Mouse (Mus musculus): Measurements from ENCODE around the gene Hras. TPM values are rescaled to one million over a fixed set of nuclear protein-coding genes. Genes with fewer than 3 reads are reported as not detected.
A peak's percentile ranks its signal among the peaks of the same experiment; 100 is the strongest.

The Hras gene
- polyA plus RNA-seq, 1 experiment from 2014 or later = 84.2 TPM

GRCm38 (mm10) chr7:141219558-141220099 lies 25.8 kb upstream of the Hras start:
- Histone ChIP-seq H3K27me3 (ENCODE audit: low read depth, poor library complexity, severe bottlenecking) (no peaks in the 10 kb centered on the region), H3K4me3 (peak overlapping the region; percentile 12; the same call in 1 of the 2 replicates), H3K27ac (replicated peaks) (no peak overlapping the region; the same call in 1 of the 2 replicates), H3K36me3 (peaks cover 37% of the 10 kb centered on the region), H3K4me1 (peaks cover 67% of the 10 kb centered on the region), H3K9me3 (replicated peaks) (no peaks in the 10 kb centered on the region)
- WGBS = 100% methylated on average over 1 of the region's 1 CpGs
- DNase-seq (ENCODE audit: low spot score) = no peak

GRCm38 (mm10) chr7:141218557-141219133 lies 24.8 kb upstream of the Hras start:
- H3K27ac ChIP-seq (replicated peaks) = no peak overlapping the region
- no peaks in the 10 kb centered on the region for H3K27me3 ChIP-seq (ENCODE audit: low read depth, poor library complexity, severe bottlenecking)
- peaks cover 37% of the 10 kb centered on the region for H3K36me3 ChIP-seq
- H3K4me3 ChIP-seq = 0 out of 2 replicates have a peak overlapping the region, but pooled peaks have one; percentile 9
- peaks cover 77% of the 10 kb centered on the region for H3K4me1 ChIP-seq
- WGBS = 90% methylated on average over 5 of the region's 5 CpGs
- no peak for DNase-seq (ENCODE audit: low spot score)
- no peaks in the 10 kb centered on the region for H3K9me3 ChIP-seq (replicated peaks)

GRCm38 (mm10) chr7:141218141-141218540 lies 24.3 kb upstream of the Hras start:
- peaks cover 37% of the 10 kb centered on the region for H3K36me3 ChIP-seq
- H3K27ac ChIP-seq (replicated peaks) = 0 out of 2 replicates have a peak overlapping the region, but pooled peaks have one; percentile 97
- no peaks in the 10 kb centered on the region for H3K27me3 ChIP-seq (ENCODE audit: low read depth, poor library complexity, severe bottlenecking)
- peaks cover 77% of the 10 kb centered on the region for H3K4me1 ChIP-seq
- H3K4me3 ChIP-seq = peak overlapping the region; percentile 9; the same call in 1 of the 2 replicates
- WGBS = 83% methylated on average over 3 of the region's 3 CpGs
- no peaks in the 10 kb centered on the region for H3K9me3 ChIP-seq (replicated peaks)
- DNase-seq (ENCODE audit: low spot score) = no peak

GRCm38 (mm10) chr7:141217343-141218013 lies 23.7 kb upstream of the Hras start:
- Histone ChIP-seq H3K4me1 (peaks cover 80% of the 10 kb centered on the region), H3K36me3 (peaks cover 37% of the 10 kb centered on the region), H3K27me3 (ENCODE audit: low read depth, poor library complexity, severe bottlenecking) (no peaks in the 10 kb centered on the region), H3K27ac (replicated peaks) (0 out of 2 replicates have a peak overlapping the region, but pooled peaks have one; percentile 97), H3K9me3 (replicated peaks) (no peaks in the 10 kb centered on the region), H3K4me3 (peak overlapping the region; percentile 81)
- WGBS = 90% methylated on average over 17 of the region's 17 CpGs
- DNase-seq (ENCODE audit: low spot score) = no peak

GRCm38 (mm10) chr7:141216894-141217293 lies 23.1 kb upstream of the Hras start:
- H3K9me3 ChIP-seq (replicated peaks) = no peaks in the 10 kb centered on the region
- peaks cover 77% of the 10 kb centered on the region for H3K4me1 ChIP-seq
- H3K36me3 ChIP-seq = peaks cover 37% of the 10 kb centered on the region
- peak overlapping the region; percentile 97 for H3K27ac ChIP-seq (replicated peaks)
- no peak for DNase-seq (ENCODE audit: low spot score)
- peak overlapping the region; percentile 81 for H3K4me3 ChIP-seq
- 91% methylated on average over 11 of the region's 11 CpGs for WGBS
- no peaks in the 10 kb centered on the region for H3K27me3 ChIP-seq (ENCODE audit: low read depth, poor library complexity, severe bottlenecking)

DNA sequence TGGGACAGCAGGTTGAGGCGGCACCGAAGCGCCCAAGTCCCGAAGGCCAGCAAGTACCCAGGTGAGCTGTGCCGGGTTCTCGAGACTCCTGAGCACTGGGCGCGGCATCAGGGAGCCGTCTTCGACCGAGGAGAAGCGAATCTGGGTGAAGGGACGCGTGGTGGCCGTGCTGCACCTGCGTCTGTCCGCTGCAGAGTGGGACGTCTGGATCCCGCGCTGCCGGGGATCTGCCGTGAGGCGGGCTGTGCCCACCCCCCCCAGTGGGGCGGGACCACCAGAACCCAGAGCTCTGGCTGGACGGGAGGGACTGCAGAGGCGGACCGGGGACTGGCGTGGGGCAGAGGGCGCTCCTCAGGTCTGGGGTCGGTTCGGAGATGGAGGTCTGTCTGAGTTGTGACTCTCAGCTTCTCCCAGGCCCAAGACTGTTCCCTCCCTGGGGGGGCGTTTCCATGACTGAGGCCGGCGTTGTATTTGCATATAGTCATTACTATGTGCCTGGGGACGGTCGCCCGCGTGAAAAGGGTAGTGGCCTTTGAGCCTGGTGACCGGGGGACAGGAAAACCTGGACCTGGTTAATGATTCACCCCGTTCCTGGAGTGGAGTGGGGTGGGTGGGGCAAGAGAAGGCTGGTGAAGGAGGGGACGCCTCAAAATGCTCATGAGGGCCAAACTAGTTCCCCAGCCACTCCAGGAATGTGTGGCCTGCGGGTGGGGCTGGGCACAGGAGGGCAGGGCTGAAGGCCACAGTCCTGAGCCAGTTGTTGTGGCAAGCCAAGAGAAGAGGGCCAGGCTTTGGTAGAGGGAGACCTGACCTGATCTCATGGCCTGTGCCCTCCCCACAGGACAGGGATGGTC lies 22.3 kb upstream of the Hras start:
- H3K36me3 ChIP-seq = peaks cover 37% of the 10 kb centered on the region
- peaks cover 73% of the 10 kb centered on the region for H3K4me1 ChIP-seq
- H3K27me3 ChIP-seq (ENCODE audit: low read depth, poor library complexity, severe bottlenecking) = no peaks in the 10 kb centered on the region
- H3K4me3 ChIP-seq = peak overlapping the region; percentile 81
- WGBS = under 1% methylated on average over 42 of the region's 42 CpGs
- DNase-seq (ENCODE audit: low spot score) = no peak
- H3K27ac ChIP-seq (replicated peaks) = peak overlapping the region; percentile 97
- H3K9me3 ChIP-seq (replicated peaks) = no peaks in the 10 kb centered on the region

GRCm38 (mm10) chr7:141215101-141215879 lies 21.5 kb upstream of the Hras start, which contains the start of gene Rassf7:
Gene Rassf7 (plus strand): TSS chr7:141215860.
- Histone ChIP-seq H3K9me3 (replicated peaks) (no peaks in the 10 kb centered on the region), H3K4me1 (peaks cover 73% of the 10 kb centered on the region), H3K27me3 (ENCODE audit: low read depth, poor library complexity, severe bottlenecking) (no peaks in the 10 kb centered on the region), H3K36me3 (peaks cover 34% of the 10 kb centered on the region), H3K27ac (replicated peaks) (peak within 1 kb of the TSS; percentile 97), H3K4me3 (peak within 1 kb of the TSS; percentile 81)
- under 1% methylated on average over 41 of the region's 41 CpGs for WGBS
- DNase-seq (ENCODE audit: low spot score) = peak; percentile 97

GRCm38 (mm10) chr7:141214310-141214709 lies 20.5 kb upstream of the Hras start:
- Histone ChIP-seq H3K36me3 (peaks cover 25% of the 10 kb centered on the region), H3K27me3 (ENCODE audit: low read depth, poor library complexity, severe bottlenecking) (no peaks in the 10 kb centered on the region), H3K27ac (replicated peaks) (peak overlapping the region; percentile 97), H3K9me3 (replicated peaks) (no peaks in the 10 kb centered on the region), H3K4me3 (peak overlapping the region; percentile 81), H3K4me1 (peaks cover 63% of the 10 kb centered on the region)
- DNase-seq (ENCODE audit: low spot score) = no peak
- 79% methylated on average over 3 of the region's 3 CpGs for WGBS

- Histone ChIP-seq H3K27ac (replicated peaks) (peak within 1 kb of the TSS; percentile 97), H3K4me1 (peaks cover 63% of the 10 kb centered on the region), H3K27me3 (ENCODE audit: low read depth, poor library complexity, severe bottlenecking) (no peaks in the 10 kb centered on the region), H3K4me3 (peak within 1 kb of the TSS; percentile 81), H3K36me3 (peaks cover 19% of the 10 kb centered on the region), H3K9me3 (replicated peaks) (no peaks in the 10 kb centered on the region)
- no peak for DNase-seq (ENCODE audit: low spot score)
- 91% methylated on average over 11 of the region's 11 CpGs for WGBS
These were observed 19.9 kb upstream of the Hras start, which contains the start of gene Lmntd2 for GRCm38 (mm10) chr7:141213605-141214235. Gene Lmntd2 (minus strand): TSS chr7:141214080.

GRCm38 (mm10) chr7:141213133-141213532 lies 19.3 kb upstream of the Hras start:
- Histone ChIP-seq H3K4me3 (no peak overlapping the region), H3K9me3 (replicated peaks) (no peaks in the 10 kb centered on the region), H3K36me3 (peaks cover 13% of the 10 kb centered on the region), H3K27me3 (ENCODE audit: low read depth, poor library complexity, severe bottlenecking) (no peaks in the 10 kb centered on the region), H3K4me1 (peaks cover 63% of the 10 kb centered on the region), H3K27ac (replicated peaks) (peak overlapping the region; percentile 97; the same call in 1 of the 2 replicates)
- no peak for DNase-seq (ENCODE audit: low spot score)
- WGBS = 86% methylated on average over 3 of the region's 3 CpGs

DNA sequence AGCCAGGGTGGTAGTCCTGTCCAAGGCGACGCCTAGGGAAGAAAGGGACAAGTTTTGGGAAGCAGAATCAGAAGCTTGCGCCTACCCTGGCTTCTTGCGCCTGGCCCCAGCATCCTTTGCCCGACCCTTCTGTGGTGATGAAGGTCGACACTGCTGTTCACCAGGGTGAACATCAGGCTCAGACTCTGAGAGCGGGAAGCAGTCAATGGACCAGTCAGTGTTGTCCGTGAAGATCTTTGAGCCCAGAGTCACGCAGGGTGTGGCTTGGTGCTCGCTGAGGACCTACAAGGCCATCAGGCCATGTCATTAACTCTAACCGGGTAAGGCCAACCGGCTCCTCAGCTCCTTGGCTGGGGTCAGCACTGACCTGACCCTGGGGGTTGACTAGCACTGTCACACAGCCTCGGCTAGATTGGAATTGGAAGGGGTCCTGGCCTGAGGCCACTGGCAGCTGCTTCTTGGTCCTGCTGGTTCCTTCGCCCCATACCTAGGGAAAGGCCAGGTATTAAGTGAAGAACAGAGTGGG lies 16.9 kb upstream of the Hras start:
- Histone ChIP-seq H3K9me3 (replicated peaks) (no peaks in the 10 kb centered on the region), H3K27me3 (ENCODE audit: low read depth, poor library complexity, severe bottlenecking) (no peaks in the 10 kb centered on the region), H3K27ac (replicated peaks) (peak overlapping the region; percentile 5; the same call in 1 of the 2 replicates), H3K36me3 (no peaks in the 10 kb centered on the region), H3K4me1 (peaks cover 38% of the 10 kb centered on the region), H3K4me3 (no peak overlapping the region)
- 91% methylated on average over 14 of the region's 14 CpGs for WGBS
- DNase-seq (ENCODE audit: low spot score) = no peak
